Mouse (Mus musculus): ENCODE results near the gene Awat1.
A peak's percentile ranks its signal among the peaks of the same experiment; 100 is the strongest.

Gene Awat1

DNA sequence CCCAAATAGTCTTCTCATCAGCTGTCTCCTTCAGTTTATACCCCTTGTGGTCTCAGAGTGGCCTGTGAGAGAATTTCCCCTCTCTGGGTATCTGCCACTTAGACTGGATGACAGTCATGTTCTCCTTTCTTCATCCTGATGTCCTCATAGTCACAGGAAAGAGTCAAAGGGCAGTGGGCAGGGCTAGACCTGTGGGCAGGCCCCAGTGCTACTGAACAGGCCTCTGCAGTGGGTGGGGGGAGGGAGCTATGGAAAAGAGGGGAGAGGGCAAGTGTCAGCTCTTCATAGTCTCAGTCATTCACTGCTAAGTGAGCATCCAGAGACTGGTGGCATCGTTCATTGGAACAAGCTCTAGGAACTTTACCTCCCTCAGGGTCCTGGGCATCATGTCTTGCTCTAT, at the start of gene Awat1:
Awat1 (plus strand) TSS at position 301 of the 400 bp plus-strand sequence.
- DNase-seq (ENCODE audit: low read depth, low spot score), result no peak

DNA sequence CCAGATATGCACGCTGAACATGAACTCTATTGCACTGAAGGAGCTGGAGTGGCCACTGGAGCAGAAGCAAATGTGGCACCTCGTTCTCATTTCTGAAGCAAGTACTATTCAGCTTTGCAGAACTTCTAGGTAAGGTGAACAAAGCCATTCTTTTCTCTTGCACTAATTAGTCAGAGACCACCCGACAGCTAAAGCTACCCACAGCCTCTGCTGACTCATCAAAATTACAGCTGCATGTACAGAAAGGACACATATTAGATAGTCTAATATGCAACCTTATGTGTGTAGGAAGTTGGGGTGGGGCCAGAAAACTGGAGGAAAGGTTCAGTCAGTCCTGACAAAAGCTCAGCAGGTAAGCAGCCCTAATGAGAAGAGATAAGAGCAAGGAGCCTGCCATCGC, 47.6 kb upstream of the Awat1 start, which contains the start of gene Dgat2l6:
Dgat2l6 (plus strand) TSS at position 368 of the 400 bp plus-strand sequence.
- DNase-seq (ENCODE audit: low read depth, low spot score), result no peak

- no peak for DNase-seq (ENCODE audit: low read depth, low spot score)
These were observed 16.0 kb upstream of the Awat1 start for GRCm38 (mm10) chrX:100556026-100556425.

DNA sequence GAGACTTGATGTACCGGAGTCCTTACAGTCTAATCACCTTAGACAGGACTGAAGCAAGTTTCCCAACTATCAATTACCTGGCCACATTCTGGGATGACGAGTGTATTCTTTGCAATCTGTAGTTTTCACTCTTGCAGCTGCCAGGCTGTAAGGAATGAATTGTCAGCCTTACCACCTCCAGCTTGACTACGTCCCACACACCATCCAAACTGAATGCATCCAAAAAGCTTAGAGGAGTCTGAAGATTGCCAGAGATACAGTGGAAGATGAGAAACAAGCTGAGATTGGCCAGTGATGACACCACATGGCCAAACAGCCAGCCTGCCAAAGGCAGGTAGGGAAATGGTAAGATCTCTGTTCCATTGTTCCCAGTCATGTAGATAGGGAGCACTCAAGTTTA, 6.4 kb upstream of the Awat1 start:
- DNase-seq (ENCODE audit: low read depth, low spot score), result peak; percentile 55

- no peak for DNase-seq (ENCODE audit: low read depth, low spot score)
These were observed 22.7 kb downstream of the Awat1 start, which contains the start of gene P2ry4 for GRCm38 (mm10) chrX:100594791-100595190. Gene P2ry4 (minus strand): TSS chrX:100594869.

DNA sequence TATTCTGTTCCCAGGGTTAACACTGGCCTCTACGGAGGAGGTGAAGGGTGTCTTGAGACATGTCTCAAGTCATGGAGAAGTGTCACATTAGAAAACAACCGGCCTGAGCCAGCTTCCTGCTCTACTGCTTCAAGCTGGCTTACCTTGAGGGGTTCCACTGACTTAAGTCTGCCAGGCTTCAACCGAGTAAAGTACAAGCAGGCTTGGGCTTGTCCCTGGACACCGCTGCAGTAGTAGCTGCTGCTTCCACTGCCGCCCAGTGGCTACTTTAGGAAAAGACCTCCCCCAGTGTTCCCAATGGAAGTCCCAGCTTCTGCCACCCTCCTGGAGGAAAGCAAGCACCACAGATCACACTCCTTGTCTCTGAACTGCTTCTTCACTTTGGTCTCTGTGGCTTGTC, 25.4 kb downstream of the Awat1 start:
- DNase-seq (ENCODE audit: low read depth, low spot score), result peak; percentile 70

DNA sequence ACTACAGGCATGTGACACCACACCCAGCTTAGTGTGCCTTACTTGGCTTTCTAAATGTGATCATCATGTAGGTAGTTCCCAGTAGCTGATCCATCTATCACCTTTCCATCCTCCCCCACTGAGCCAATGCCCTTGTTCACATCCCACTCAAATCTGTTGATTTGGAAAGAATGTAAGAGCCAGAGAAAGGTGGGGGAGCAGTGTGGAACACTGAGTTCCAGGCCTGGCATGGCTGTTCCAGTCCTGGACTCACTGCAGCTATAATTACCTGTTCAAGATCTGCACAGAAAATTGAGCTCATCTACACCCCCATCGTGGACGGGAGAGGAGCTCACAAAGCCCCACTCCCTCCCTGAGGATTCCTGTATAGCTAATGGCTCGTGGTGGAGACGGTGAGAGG, 27.7 kb downstream of the Awat1 start:
- DNase-seq (ENCODE audit: low read depth, low spot score), result peak; percentile 75

DNA sequence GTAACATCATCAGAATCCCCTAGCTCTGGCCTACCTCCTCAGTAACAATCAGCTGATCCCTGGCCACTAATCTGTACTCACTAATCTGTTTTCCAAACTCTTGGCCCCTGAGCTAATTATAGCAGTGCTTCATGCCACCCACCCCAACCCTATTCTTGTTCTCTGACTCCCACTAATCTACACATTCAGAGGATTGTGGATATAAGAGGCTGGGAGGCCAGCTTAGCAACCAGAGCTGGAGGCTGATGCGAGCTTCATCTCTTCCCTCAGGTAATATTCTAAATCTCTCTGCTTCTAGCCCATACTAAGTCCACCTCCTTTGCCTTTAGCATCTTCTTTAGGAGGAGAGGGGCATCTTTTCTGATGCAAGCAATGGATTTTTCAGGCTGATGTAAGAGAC, 33.3 kb downstream of the Awat1 start, which contains the start of gene Arr3:
Arr3 (plus strand) TSS at position 184 of the 400 bp plus-strand sequence.
- peak; percentile 46 for DNase-seq (ENCODE audit: low read depth, low spot score)

GRCm38 (mm10) chrX:100618488-100618887, 46.4 kb downstream of the Awat1 start:
- DNase-seq (ENCODE audit: low read depth, low spot score), result no peak

- peak; percentile 37 for DNase-seq (ENCODE audit: low read depth, low spot score)
These were observed 49.3 kb downstream of the Awat1 start for GRCm38 (mm10) chrX:100621366-100621765.

- DNase-seq (ENCODE audit: low read depth, low spot score), result no peak
These were observed 52.2 kb downstream of the Awat1 start for GRCm38 (mm10) chrX:100624242-100624641.

DNA sequence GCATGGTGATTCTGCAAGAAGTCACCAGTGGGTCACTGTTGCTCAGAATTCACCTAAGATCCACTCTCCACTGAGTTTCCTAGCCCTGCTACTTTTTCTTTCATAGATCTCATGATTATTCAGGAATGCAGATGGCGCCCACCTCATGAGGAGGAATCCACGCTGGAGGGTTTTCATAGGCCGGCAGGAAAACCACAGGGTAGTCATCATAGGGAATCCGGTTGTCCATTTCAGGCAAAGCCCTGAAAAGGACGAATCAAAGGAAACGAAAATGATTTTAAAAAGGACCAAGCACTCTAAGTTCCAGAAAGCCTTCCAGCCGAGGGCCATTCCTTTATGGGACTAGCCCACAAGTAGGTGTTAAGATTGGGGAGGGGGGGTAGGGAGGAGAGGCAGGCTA, 53.1 kb downstream of the Awat1 start:
- peak; percentile 6 for DNase-seq (ENCODE audit: low read depth, low spot score)

GRCm38 (mm10) chrX:100625546-100625801, 53.4 kb downstream of the Awat1 start, which contains the start of gene Kif4:
Gene Kif4 (plus strand): TSS chrX:100625737.
- no peak for DNase-seq (ENCODE audit: low read depth, low spot score)

DNA sequence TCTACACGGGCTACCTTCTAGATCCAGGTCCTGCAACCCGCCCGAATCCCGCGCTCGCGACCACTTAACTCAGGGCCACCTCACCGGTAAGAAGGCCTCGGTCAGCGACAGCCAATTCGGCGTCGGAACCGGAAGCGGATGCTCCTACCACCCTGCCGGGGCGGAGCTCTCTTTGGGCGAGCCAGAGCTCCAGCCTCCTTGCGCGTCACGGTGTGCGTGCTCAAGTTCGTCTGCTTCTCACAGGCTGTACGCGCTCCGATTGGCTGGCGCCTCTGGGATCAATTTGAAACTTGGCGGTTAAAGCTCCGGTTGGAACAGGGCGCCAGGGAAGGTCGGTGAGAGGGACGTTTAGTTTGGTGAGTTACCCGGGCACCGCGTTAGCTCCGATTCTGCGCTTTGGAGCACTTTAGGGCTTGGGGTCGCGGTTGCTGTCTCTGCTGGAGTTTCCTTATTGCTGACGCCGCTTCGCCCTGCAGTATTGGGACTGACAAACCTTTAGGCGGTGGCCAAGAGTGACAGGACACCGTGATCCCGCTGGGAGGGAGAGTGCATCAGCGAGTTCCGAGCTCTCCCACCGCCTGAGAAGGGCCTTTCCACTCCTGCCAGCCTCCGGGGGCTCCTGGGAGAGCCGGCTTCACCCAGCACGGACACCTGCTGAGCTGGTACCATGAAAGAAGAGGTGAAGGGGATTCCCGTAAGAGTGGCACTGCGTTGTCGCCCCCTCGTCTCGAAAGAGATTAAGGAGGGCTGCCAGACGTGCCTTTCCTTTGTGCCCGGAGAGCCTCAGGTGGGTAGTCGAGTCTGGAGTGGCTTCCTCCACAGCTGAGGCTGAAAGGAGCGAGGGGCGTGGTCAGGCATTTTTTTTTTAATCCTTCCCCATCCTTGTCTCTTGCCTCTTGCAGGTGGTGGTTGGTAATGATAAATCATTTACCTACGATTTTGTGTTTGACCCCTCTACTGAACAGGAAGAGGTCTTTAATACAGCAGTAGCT, 54.0 kb downstream of the Awat1 start, which contains the start of gene Pdzd11:
Pdzd11 (minus strand) TSS at position 767 of the 992 bp plus-strand sequence.
- DNase-seq (ENCODE audit: low read depth, low spot score), result peak; percentile 98
